Mouse (Mus musculus) midbrain, embryonic 16.5 days (tissue): ENCODE measurements at regions not wholly inside any gene's neighbourhood (a gene's known extent, or its start where the extent isn't known, plus 50 kb on each side); places are given as distances from the start of the nearest gene placed in this dataset.

Experiments
- ATAC-seq: fragments of 200-750 bp; cut with Nextera tagmentation; 2 replicates; pipeline ENCODE4 v1.8.0; 2017; ENCODE audit warnings: moderate TSS enrichment
- H3K27ac ChIP-seq: fragments of 300-500 bp; sonication (generic); 2 replicates; pipeline ENCODE4 v1.5.1; 2014; ENCODE audit warnings: mild to moderate bottlenecking, low read length, mixed read lengths
- H3K27me3 ChIP-seq: fragments of 300-500 bp; sonication (generic); 2 replicates; pipeline ENCODE4 v1.6.1; 2014; ENCODE audit warnings: low read depth, low read length, mixed read lengths; ENCODE audit not compliant: control insufficient read depth, insufficient read depth
- H3K36me3 ChIP-seq: fragments of 300-500 bp; sonication (generic); 2 replicates; pipeline ENCODE4 v1.6.1; 2014; ENCODE audit warnings: mild to moderate bottlenecking, low read length, moderate library complexity, mixed read lengths; ENCODE audit not compliant: control insufficient read depth, insufficient read depth
- H3K4me1 ChIP-seq: fragments of 300-500 bp; sonication (generic); 2 replicates; pipeline ENCODE4 v1.6.1; 2014; ENCODE audit warnings: mild to moderate bottlenecking, low read length, mixed read lengths; ENCODE audit not compliant: control insufficient read depth, insufficient read depth
- H3K4me2 ChIP-seq: fragments of 300-500 bp; sonication (generic); 2 replicates; pipeline ENCODE4 v1.6.1; 2014; ENCODE audit warnings: mild to moderate bottlenecking, low read length, mixed read lengths
- H3K4me3 ChIP-seq: fragments of 300-500 bp; sonication (generic); 2 replicates; pipeline ENCODE4 v1.5.1; 2014; ENCODE audit warnings: low read depth, mild to moderate bottlenecking, low read length, moderate library complexity, mixed read lengths
- H3K9ac ChIP-seq: fragments of 300-500 bp; sonication (generic); 2 replicates; pipeline ENCODE4 v1.6.1; 2014; ENCODE audit warnings: low read depth, low read length, mixed read lengths
- H3K9me3 ChIP-seq: fragments of 300-500 bp; sonication (generic); replicated peaks from 2 replicates; pipeline ENCODE4 v1.6.1; 2014; ENCODE audit warnings: mild to moderate bottlenecking, low read length, mixed read lengths; ENCODE audit not compliant: control insufficient read depth, poor library complexity, severe bottlenecking
- WGBS: fragments of 180-500 bp; shearing (Covaris S2); extraction: QIAGEN DNeasy Blood & Tissue Kit; methylation state at CpG from one replicate; pipeline ENCODE4 v1.1.7; 2014; 5-methylcytosine and 5-hydroxymethylcytosine counted together

GRCm38 (mm10) chr17:47208886-47209585, 159.7 kb upstream of the Mrps10 start:
- H3K27me3 ChIP-seq, result no peaks in the 10 kb centered on the region
- H3K4me1 ChIP-seq, result no peaks in the 10 kb centered on the region
- H3K9me3 ChIP-seq, result no peaks in the 10 kb centered on the region
- peak; percentile 67; the same call in 1 of the 2 replicates for ATAC-seq
- 77% methylated on average over 16 of the region's 16 CpGs for WGBS
- H3K36me3 ChIP-seq, result no peaks in the 10 kb centered on the region
- no peak overlapping the region for H3K4me3 ChIP-seq
- no peak overlapping the region for H3K27ac ChIP-seq
- no peak overlapping the region for H3K4me2 ChIP-seq
- no peak overlapping the region for H3K9ac ChIP-seq

- Histone ChIP-seq H3K4me2 (no peak overlapping the region), H3K9me3 (no peaks in the 10 kb centered on the region), H3K27ac (no peak overlapping the region), H3K27me3 (no peaks in the 10 kb centered on the region), H3K4me1 (no peaks in the 10 kb centered on the region), H3K4me3 (no peak overlapping the region), H3K9ac (no peak overlapping the region), H3K36me3 (no peaks in the 10 kb centered on the region)
- no peak for ATAC-seq
- 96% methylated on average over 4 of the region's 4 CpGs for WGBS
Observed at GRCm38 (mm10) chr17:47207471-47207870, 161.2 kb upstream of the Mrps10 start.

- H3K4me2 ChIP-seq, result no peak overlapping the region
- H3K9ac ChIP-seq, result no peak overlapping the region
- ATAC-seq, result no peak
- no peaks in the 10 kb centered on the region for H3K27me3 ChIP-seq
- no peaks in the 10 kb centered on the region for H3K36me3 ChIP-seq
- no peaks in the 10 kb centered on the region for H3K9me3 ChIP-seq
- H3K27ac ChIP-seq, result no peak overlapping the region
- H3K4me1 ChIP-seq, result no peaks in the 10 kb centered on the region
- H3K4me3 ChIP-seq, result no peak overlapping the region
- 80% methylated on average over 7 of the region's 7 CpGs for WGBS
Observed at GRCm38 (mm10) chr17:47204470-47205162, 164.1 kb upstream of the Mrps10 start.

GRCm38 (mm10) chr17:47199206-47199605, 169.5 kb upstream of the Mrps10 start:
- peaks cover 17% of the 10 kb centered on the region for H3K4me1 ChIP-seq
- WGBS, result 72% methylated on average over 10 of the region's 10 CpGs
- no peak overlapping the region for H3K4me3 ChIP-seq
- no peak overlapping the region; the same call in 1 of the 2 replicates for H3K9ac ChIP-seq
- H3K9me3 ChIP-seq, result no peaks in the 10 kb centered on the region
- H3K36me3 ChIP-seq, result no peaks in the 10 kb centered on the region
- no peaks in the 10 kb centered on the region for H3K27me3 ChIP-seq
- no peak overlapping the region for H3K4me2 ChIP-seq
- ATAC-seq, result peak; percentile 38; the same call in 1 of the 2 replicates
- H3K27ac ChIP-seq, result no peak overlapping the region

GRCm38 (mm10) chr17:47197957-47198356, 170.7 kb upstream of the Mrps10 start:
- Histone ChIP-seq H3K9ac (no peak overlapping the region), H3K36me3 (no peaks in the 10 kb centered on the region), H3K9me3 (no peaks in the 10 kb centered on the region), H3K27me3 (no peaks in the 10 kb centered on the region), H3K4me3 (no peak overlapping the region), H3K4me1 (peaks cover 17% of the 10 kb centered on the region), H3K4me2 (no peak overlapping the region), H3K27ac (peak overlapping the region; percentile 41)
- WGBS, result 39% methylated on average over 7 of the region's 7 CpGs
- no peak for ATAC-seq

GRCm38 (mm10) chr17:47196992-47197391, 171.7 kb upstream of the Mrps10 start:
- no peaks in the 10 kb centered on the region for H3K36me3 ChIP-seq
- no peaks in the 10 kb centered on the region for H3K9me3 ChIP-seq
- H3K27me3 ChIP-seq, result no peaks in the 10 kb centered on the region
- ATAC-seq, result no peak
- peaks cover 17% of the 10 kb centered on the region for H3K4me1 ChIP-seq
- H3K27ac ChIP-seq, result no peak overlapping the region
- WGBS, result 42% methylated on average over 6 of the region's 6 CpGs
- no peak overlapping the region for H3K4me2 ChIP-seq
- H3K9ac ChIP-seq, result no peak overlapping the region
- H3K4me3 ChIP-seq, result no peak overlapping the region

- no peaks in the 10 kb centered on the region for H3K36me3 ChIP-seq
- no peak overlapping the region for H3K9ac ChIP-seq
- peaks cover 17% of the 10 kb centered on the region for H3K4me1 ChIP-seq
- H3K27me3 ChIP-seq, result no peaks in the 10 kb centered on the region
- H3K4me2 ChIP-seq, result no peak overlapping the region
- WGBS, result 71% methylated on average over 7 of the region's 7 CpGs
- no peaks in the 10 kb centered on the region for H3K9me3 ChIP-seq
- H3K27ac ChIP-seq, result no peak overlapping the region
- H3K4me3 ChIP-seq, result no peak overlapping the region
- no peak for ATAC-seq
Observed at GRCm38 (mm10) chr17:47195981-47196380, 172.7 kb upstream of the Mrps10 start.

- Histone ChIP-seq H3K4me3 (no peak overlapping the region), H3K4me1 (peaks cover 27% of the 10 kb centered on the region), H3K4me2 (no peak overlapping the region), H3K9me3 (no peaks in the 10 kb centered on the region), H3K9ac (no peak overlapping the region), H3K36me3 (no peaks in the 10 kb centered on the region), H3K27ac (no peak overlapping the region), H3K27me3 (no peaks in the 10 kb centered on the region)
- no peak for ATAC-seq
- WGBS, result 92% methylated on average over 14 of the region's 14 CpGs
Observed at GRCm38 (mm10) chr17:47194463-47195012, 174.1 kb upstream of the Mrps10 start.

- H3K4me3 ChIP-seq, result no peak overlapping the region
- 94% methylated on average over 3 of the region's 3 CpGs for WGBS
- H3K27me3 ChIP-seq, result no peaks in the 10 kb centered on the region
- ATAC-seq, result no peak
- H3K36me3 ChIP-seq, result no peaks in the 10 kb centered on the region
- H3K4me2 ChIP-seq, result no peak overlapping the region
- H3K9ac ChIP-seq, result no peak overlapping the region
- no peak overlapping the region for H3K27ac ChIP-seq
- H3K9me3 ChIP-seq, result no peaks in the 10 kb centered on the region
- peaks cover 12% of the 10 kb centered on the region for H3K4me1 ChIP-seq
Observed at GRCm38 (mm10) chr17:47191416-47191815, 177.3 kb upstream of the Mrps10 start.
